9 mouse cellular contexts compared by ENCODE assay signal in the genomic region with DNA sequence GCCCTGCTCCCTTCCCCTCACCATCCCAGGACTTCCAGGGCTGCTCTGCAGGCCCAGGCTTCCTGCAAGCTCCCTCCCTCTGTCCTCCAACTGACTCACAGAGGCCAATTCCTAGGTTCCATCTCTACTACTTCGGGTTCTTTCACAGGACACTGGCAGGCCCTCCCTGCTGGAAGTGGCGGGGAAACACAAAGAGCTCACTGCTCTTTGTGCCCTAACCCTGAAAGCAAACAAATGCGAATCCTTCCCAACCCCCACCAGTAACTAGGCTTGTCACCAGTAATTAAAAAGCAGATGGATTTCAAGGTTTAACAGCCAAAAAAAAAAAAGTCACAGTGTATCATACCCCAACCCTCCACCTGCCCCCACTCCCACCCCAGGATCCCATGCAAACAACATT. TPM values are rescaled to one million over a fixed set of nuclear protein-coding genes. Genes with fewer than 3 reads are reported as not detected.
DNase-seq lines count a peak whose midpoint lies in the region; ATAC-seq lines count a peak whose summit lies in the region.
"Had no signal": no experiment of that assay in that cellular context is flagged by ENCODE, and none has a peak within 500 bp of the region (broad histone marks: within the 10 kb centered on the region; RNA-seq: fewer than 3 reads in every experiment).

No protein-coding gene starts in this region.

- H3K27ac ChIP-seq in lung, embryonic 16.5 days (ENCODE audit: low read length) = no peak overlapping the region
- H3K27ac ChIP-seq in forebrain, embryonic 12.5 days = peak overlapping the region; percentile 88
- H3K27ac ChIP-seq in liver, embryonic 12.5 days = peak overlapping the region; percentile 88
- peak overlapping the region; percentile 46; the same call in 1 of the 2 replicates for H3K27ac ChIP-seq in stomach, embryonic 16.5 days (ENCODE audit: low read length)

- no peak overlapping the region for H3K9ac ChIP-seq in lung, embryonic 16.5 days (ENCODE audit: low read length)
- peak overlapping the region; percentile 90 for H3K9ac ChIP-seq in forebrain, embryonic 12.5 days
- H3K9ac ChIP-seq in liver, embryonic 12.5 days = peak overlapping the region; percentile 88
- H3K9ac ChIP-seq in stomach, embryonic 16.5 days (ENCODE audit: low read length) = peak overlapping the region; percentile 63

- H3K4me2 ChIP-seq in lung, embryonic 16.5 days (ENCODE audit: low read depth, low read length) = peak overlapping the region; percentile 69
- peak overlapping the region; percentile 64 for H3K4me2 ChIP-seq in forebrain, embryonic 12.5 days
- peak overlapping the region; percentile 87 for H3K4me2 ChIP-seq in liver, embryonic 12.5 days
- H3K4me2 ChIP-seq in stomach, embryonic 16.5 days (ENCODE audit: low read depth, low read length) = peak overlapping the region; percentile 56

- peak overlapping the region; percentile 58; the same call in 1 of the 2 replicates for H3K4me3 ChIP-seq in lung, embryonic 16.5 days (ENCODE audit: low read length)
- peak overlapping the region; percentile 75 for H3K4me3 ChIP-seq in forebrain, embryonic 12.5 days (replicated peaks)
- H3K4me3 ChIP-seq in liver, embryonic 12.5 days = peak overlapping the region; percentile 82
- peak overlapping the region; percentile 68 for H3K4me3 ChIP-seq in stomach, embryonic 16.5 days (replicated peaks; ENCODE audit: low read length)

- no peaks in the 10 kb centered on the region for H3K27me3 ChIP-seq in lung, embryonic 16.5 days (ENCODE audit: control insufficient read depth, insufficient read depth, low read depth, low read length)
- no peaks in the 10 kb centered on the region for H3K27me3 ChIP-seq in forebrain, embryonic 12.5 days
- H3K27me3 ChIP-seq in liver, embryonic 12.5 days (replicated peaks) = no peaks in the 10 kb centered on the region
- H3K27me3 ChIP-seq in stomach, embryonic 16.5 days (ENCODE audit: control insufficient read depth, insufficient read depth, low read length) = no peaks in the 10 kb centered on the region

- H3K36me3 ChIP-seq in lung, embryonic 16.5 days (ENCODE audit: control insufficient read depth, insufficient read depth, low read length) = no peaks in the 10 kb centered on the region
- H3K36me3 ChIP-seq in forebrain, embryonic 12.5 days (replicated peaks) = peaks cover 3% of the 10 kb centered on the region; the same call in 1 of the 2 replicates
- peaks cover 30% of the 10 kb centered on the region for H3K36me3 ChIP-seq in liver, embryonic 12.5 days
- no peaks in the 10 kb centered on the region for H3K36me3 ChIP-seq in stomach, embryonic 16.5 days (ENCODE audit: control insufficient read depth, insufficient read depth, low read length)

- no peaks in the 10 kb centered on the region for H3K9me3 ChIP-seq in lung, embryonic 16.5 days (ENCODE audit: control insufficient read depth, low read length)
- H3K9me3 ChIP-seq in forebrain, embryonic 12.5 days = no peaks in the 10 kb centered on the region
- no peaks in the 10 kb centered on the region for H3K9me3 ChIP-seq in liver, embryonic 12.5 days (replicated peaks)
- no peaks in the 10 kb centered on the region for H3K9me3 ChIP-seq in stomach, embryonic 16.5 days (replicated peaks; ENCODE audit: control insufficient read depth, low read length)

- no peak for ATAC-seq in lung, embryonic 16.5 days (ENCODE audit: low read depth)
- peak; percentile 49; the same call in 1 of the 2 replicates for ATAC-seq in forebrain, embryonic 12.5 days (ENCODE audit: low FRiP score)
- no peak for ATAC-seq in liver, embryonic 12.5 days
- ATAC-seq in stomach, embryonic 16.5 days (ENCODE audit: insufficient read depth, low FRiP score) = no peak

- peaks cover 8% of the 10 kb centered on the region for H3K4me1 ChIP-seq in lung, embryonic 16.5 days (replicated peaks; ENCODE audit: control insufficient read depth, insufficient read depth, low read length)
- H3K4me1 ChIP-seq in forebrain, embryonic 12.5 days = peaks cover 23% of the 10 kb centered on the region
- peaks cover 78% of the 10 kb centered on the region for H3K4me1 ChIP-seq in liver, embryonic 12.5 days
- H3K4me1 ChIP-seq in stomach, embryonic 16.5 days (ENCODE audit: control insufficient read depth, insufficient read depth, low read length) = peaks cover 17% of the 10 kb centered on the region

- DNase-seq in lung, postnatal 14 days = no peak
- no peak for DNase-seq in testis, postnatal 14 days (ENCODE audit: low spot score)
- no peak for DNase-seq in adrenal gland, adult (ENCODE audit: inconsistent age in 2 of 2, low spot score in 1 of 2)
- DNase-seq in left cerebral cortex, adult 18-20 months (ENCODE audit: low spot score in 2 of 2) = no peak

- WGBS in lung, embryonic 16.5 days = 16% methylated on average over 3 of the region's 3 CpGs
- WGBS in forebrain, embryonic 12.5 days = 0% methylated on average over 3 of the region's 3 CpGs
- 20% methylated on average over 3 of the region's 3 CpGs for WGBS in liver, embryonic 12.5 days (ENCODE audit: insufficient replicate concordance)
- WGBS in stomach, embryonic 16.5 days = 17% methylated on average over 3 of the region's 3 CpGs

RNA-seq across cellular contexts. Expression of gene Golm1, which starts 1.4 kb away (rescaled TPM):
- polyA plus RNA-seq in lung, embryonic 16.5 days (2015; fragmentation: Nextera tagmentation; extraction: Ambion mirVana) = 34.5 and 36.9 TPM in 2 replicates
- 109 and 114 TPM in 2 replicates for polyA plus RNA-seq in forebrain, embryonic 12.5 days (2016; fragmentation: Nextera tagmentation; extraction: Ambion mirVana)
- polyA plus RNA-seq in liver, embryonic 12.5 days (2016; fragmentation: Nextera tagmentation; extraction: Ambion mirVana) = 63.8 and 64.2 TPM in 2 replicates
- 89.8 and 108 TPM in 2 replicates for polyA plus RNA-seq in stomach, embryonic 16.5 days (2015; fragmentation: Nextera tagmentation; extraction: Ambion mirVana)
- 10 to 100 TPM; 16.4 to 17.8 TPM for total RNA-seq in left cerebral cortex, adult 18-20 months (2021)

RNA-seq across cellular contexts. Expression of gene 4921517D22Rik, which starts 19.7 kb away (rescaled TPM):
- not detected in 2 replicates for polyA plus RNA-seq in lung, embryonic 16.5 days (2015; fragmentation: Nextera tagmentation; extraction: Ambion mirVana)
- polyA plus RNA-seq in forebrain, embryonic 12.5 days (2016; fragmentation: Nextera tagmentation; extraction: Ambion mirVana) = not detected in 2 replicates
- not detected in 2 replicates for polyA plus RNA-seq in liver, embryonic 12.5 days (2016; fragmentation: Nextera tagmentation; extraction: Ambion mirVana)
- not detected in 2 replicates for polyA plus RNA-seq in stomach, embryonic 16.5 days (2015; fragmentation: Nextera tagmentation; extraction: Ambion mirVana)
- not detected for total RNA-seq in left cerebral cortex, adult 18-20 months (2021)
- total RNA-seq: layer of hippocampus, postnatal 14 days had no signal

RNA-seq across cellular contexts. Expression of gene Spata31d1a, which starts 35.9 kb away (rescaled TPM):
- not detected in 2 replicates for polyA plus RNA-seq in lung, embryonic 16.5 days (2015; fragmentation: Nextera tagmentation; extraction: Ambion mirVana)
- 0.17 and 0.28 TPM in 2 replicates for polyA plus RNA-seq in forebrain, embryonic 12.5 days (2016; fragmentation: Nextera tagmentation; extraction: Ambion mirVana)
- polyA plus RNA-seq in liver, embryonic 12.5 days (2016; fragmentation: Nextera tagmentation; extraction: Ambion mirVana) = 0.05 TPM in 1 of 2 replicates, not detected in the other
- polyA plus RNA-seq in stomach, embryonic 16.5 days (2015; fragmentation: Nextera tagmentation; extraction: Ambion mirVana) = not detected in 2 replicates
- under 1 TPM in 1 of 2 experiments, not detected in 1; 0.16 TPM for total RNA-seq in left cerebral cortex, adult 18-20 months (2021)

RNA-seq across cellular contexts. Expression of gene Spata31d1b, which starts 37.9 kb away (rescaled TPM):
- polyA plus RNA-seq in lung, embryonic 16.5 days (2015; fragmentation: Nextera tagmentation; extraction: Ambion mirVana) = not detected in 2 replicates
- polyA plus RNA-seq in forebrain, embryonic 12.5 days (2016; fragmentation: Nextera tagmentation; extraction: Ambion mirVana) = not detected in 2 replicates
- polyA plus RNA-seq in liver, embryonic 12.5 days (2016; fragmentation: Nextera tagmentation; extraction: Ambion mirVana) = not detected in 2 replicates
- polyA plus RNA-seq in stomach, embryonic 16.5 days (2015; fragmentation: Nextera tagmentation; extraction: Ambion mirVana) = not detected in 2 replicates
- total RNA-seq in left cerebral cortex, adult 18-20 months (2021) = under 1 TPM in 1 of 2 experiments, not detected in 1; 0.09 TPM

RNA-seq across cellular contexts. Expression of gene Spata31d1d, which starts 57.3 kb away (rescaled TPM):
- polyA plus RNA-seq in lung, embryonic 16.5 days (2015; fragmentation: Nextera tagmentation; extraction: Ambion mirVana) = not detected in 2 replicates
- polyA plus RNA-seq in forebrain, embryonic 12.5 days (2016; fragmentation: Nextera tagmentation; extraction: Ambion mirVana) = not detected in 2 replicates
- not detected in 2 replicates for polyA plus RNA-seq in liver, embryonic 12.5 days (2016; fragmentation: Nextera tagmentation; extraction: Ambion mirVana)
- polyA plus RNA-seq in stomach, embryonic 16.5 days (2015; fragmentation: Nextera tagmentation; extraction: Ambion mirVana) = not detected in 2 replicates
- not detected for total RNA-seq in left cerebral cortex, adult 18-20 months (2021)
- total RNA-seq: layer of hippocampus, postnatal 14 days had no signal
